Mouse (Mus musculus): ENCODE measurements around the gene Ncoa4. TPM values are rescaled to one million over a fixed set of nuclear protein-coding genes. Genes with fewer than 3 reads are reported as not detected.
"Not testable (repeated sequence)": the region's sequence is repeated elsewhere in the genome, so short reads cannot be mapped to it uniquely, and the experiment has no call there.

Gene Ncoa4
- 100 to 1,000 TPM; 219 to 247 TPM for total RNA-seq (2021)
- long read RNA-seq, experiment 1, full-length matches to known transcripts: 186 of 224 reads
- long read RNA-seq, experiment 1, partial matches to known transcripts: 18 of 224 reads
- long read RNA-seq, experiment 1, other reads (novel, unspliced or antisense): 20 of 224 reads
- long read RNA-seq, experiment 2, full-length matches to known transcripts: 329 of 419 reads
- long read RNA-seq, experiment 2, partial matches to known transcripts: 46 of 419 reads
- long read RNA-seq, experiment 2, other reads (novel, unspliced or antisense): 44 of 419 reads

- peak; percentile 97 to 99 for DNase-seq (ENCODE audit: low spot score in 2 of 2)
Observed at GRCm38 (mm10) chr14:32159690-32160246, at the start of gene Ncoa4. Gene Ncoa4 (plus strand): TSS chr14:32159865.

GRCm38 (mm10) chr14:32112124-32112523 is 47.5 kb upstream of the Ncoa4 start:
- DNase-seq (ENCODE audit: low spot score in 2 of 2): not testable (repeated sequence)

GRCm38 (mm10) chr14:32120940-32121919 is 38.4 kb upstream of the Ncoa4 start:
- DNase-seq (ENCODE audit: low spot score in 2 of 2): no peak

- no peak for DNase-seq (ENCODE audit: low spot score in 2 of 2)
Observed at GRCm38 (mm10) chr14:32121920-32122315, 37.7 kb upstream of the Ncoa4 start.

- no peak for DNase-seq (ENCODE audit: low spot score in 2 of 2)
Observed at GRCm38 (mm10) chr14:32124261-32124660, 35.4 kb upstream of the Ncoa4 start.

GRCm38 (mm10) chr14:32125256-32125655 is 34.4 kb upstream of the Ncoa4 start:
- not testable (repeated sequence) for DNase-seq (ENCODE audit: low spot score in 2 of 2)

- no peak for DNase-seq (ENCODE audit: low spot score in 2 of 2)
Observed at GRCm38 (mm10) chr14:32128409-32128808, 31.3 kb upstream of the Ncoa4 start.

GRCm38 (mm10) chr14:32131836-32132235 is 27.8 kb upstream of the Ncoa4 start:
- no peak for DNase-seq (ENCODE audit: low spot score in 2 of 2)

GRCm38 (mm10) chr14:32134293-32134692 is 25.4 kb upstream of the Ncoa4 start:
- DNase-seq (ENCODE audit: low spot score in 2 of 2): no peak

- DNase-seq (ENCODE audit: low spot score in 2 of 2): not testable (repeated sequence)
Observed at GRCm38 (mm10) chr14:32136467-32136866, 23.2 kb upstream of the Ncoa4 start.

- no peak for DNase-seq (ENCODE audit: low spot score in 2 of 2)
Observed at GRCm38 (mm10) chr14:32140359-32140965, 19.2 kb upstream of the Ncoa4 start.

- no peak for DNase-seq (ENCODE audit: low spot score in 2 of 2)
Observed at GRCm38 (mm10) chr14:32141723-32142122, 17.9 kb upstream of the Ncoa4 start, which contains the start of gene Msmb. Gene Msmb (plus strand): TSS chr14:32142023.

- DNase-seq (ENCODE audit: low spot score in 2 of 2): no peak
Observed at GRCm38 (mm10) chr14:32144734-32145133, 14.9 kb upstream of the Ncoa4 start.

- DNase-seq (ENCODE audit: low spot score in 2 of 2): no peak
Observed at GRCm38 (mm10) chr14:32145401-32145800, 14.3 kb upstream of the Ncoa4 start.

GRCm38 (mm10) chr14:32145809-32146511 is 13.7 kb upstream of the Ncoa4 start:
- DNase-seq (ENCODE audit: low spot score in 2 of 2): no peak

- no peak for DNase-seq (ENCODE audit: low spot score in 2 of 2)
Observed at GRCm38 (mm10) chr14:32146578-32146977, 13.1 kb upstream of the Ncoa4 start.

GRCm38 (mm10) chr14:32150872-32151271 is 8.8 kb upstream of the Ncoa4 start:
- DNase-seq (ENCODE audit: low spot score in 2 of 2): no peak

GRCm38 (mm10) chr14:32152243-32152965 is 7.3 kb upstream of the Ncoa4 start:
- DNase-seq (ENCODE audit: low spot score in 2 of 2): no peak

GRCm38 (mm10) chr14:32153156-32153555 is 6.5 kb upstream of the Ncoa4 start:
- DNase-seq (ENCODE audit: low spot score in 2 of 2): no peak

GRCm38 (mm10) chr14:32154758-32155157 is 4.9 kb upstream of the Ncoa4 start:
- DNase-seq (ENCODE audit: low spot score in 2 of 2): no peak

Data from adrenal gland, adult 18-20 months (tissue).